Mouse (Mus musculus) heart, embryonic 14.5 days (tissue): ENCODE data around the gene Cd2. TPM values are rescaled to one million over a fixed set of nuclear protein-coding genes. Genes with fewer than 3 reads are reported as not detected.

Experiments
- ATAC-seq: fragments of 200-750 bp; cut with Nextera tagmentation; 2 replicates; pipeline ENCODE4 v1.8.0; 2017; ENCODE audit warnings: low read depth, moderate TSS enrichment; ENCODE audit not compliant: insufficient number of reproducible peaks, insufficient read depth, low FRiP score
- H3K27ac ChIP-seq, 2 experiments: fragments of 200-500 bp in 1 of 2; fragments of 300-500 bp in 1 of 2; sonication (generic) in 1 of 2; replicated peaks in 1 of 2; 2 replicates each; pipeline ENCODE4 v1.5.1; 2012 to 2014; ENCODE audit warnings: low read depth in 2 of 2, low read length in 2 of 2, control low read depth in 1 of 2, mild to moderate bottlenecking in 1 of 2, mixed read lengths in 1 of 2; ENCODE audit not compliant: control insufficient read depth in 1 of 2, insufficient read depth in 1 of 2
- H3K27me3 ChIP-seq: fragments of 300-500 bp; sonication (generic); 2 replicates; pipeline ENCODE4 v1.6.1; 2014; ENCODE audit warnings: mild to moderate bottlenecking, low read length, control low read depth; ENCODE audit not compliant: control insufficient read depth, insufficient read depth
- H3K36me3 ChIP-seq: fragments of 300-500 bp; sonication (generic); 2 replicates; pipeline ENCODE4 v1.6.1; 2014; ENCODE audit warnings: mild to moderate bottlenecking, control low read depth, low read length, mixed read lengths; ENCODE audit not compliant: control insufficient read depth, insufficient read depth
- H3K4me1 ChIP-seq, 2 experiments: fragments of 200-500 bp in 1 of 2; fragments of 300-500 bp in 1 of 2; sonication (generic) in 1 of 2; 2 replicates each; pipeline ENCODE4 v1.6.1; 2012 to 2014; ENCODE audit warnings: low read length in 2 of 2, control low read depth in 1 of 2, mixed read lengths in 1 of 2; ENCODE audit not compliant: control insufficient read depth in 2 of 2, insufficient read depth in 2 of 2
- H3K4me2 ChIP-seq: fragments of 300-500 bp; sonication (generic); 2 replicates; pipeline ENCODE4 v1.6.1; 2014; ENCODE audit warnings: mild to moderate bottlenecking, low read length
- H3K4me3 ChIP-seq, 2 experiments: fragments of 200-500 bp in 1 of 2; fragments of 300-500 bp in 1 of 2; sonication (generic) in 1 of 2; 2 replicates each; pipeline ENCODE4 v1.5.1; 2012 to 2014; ENCODE audit warnings: low read length in 2 of 2, mild to moderate bottlenecking in 2 of 2, control low read depth in 1 of 2, low read depth in 1 of 2, moderate library complexity in 1 of 2; ENCODE audit not compliant: control insufficient read depth in 1 of 2, insufficient read depth in 1 of 2
- H3K9ac ChIP-seq: fragments of 300-500 bp; sonication (generic); 2 replicates; pipeline ENCODE4 v1.6.1; 2014; ENCODE audit warnings: mild to moderate bottlenecking, low read length
- H3K9me3 ChIP-seq: fragments of 300-500 bp; sonication (generic); 2 replicates; pipeline ENCODE4 v1.6.1; 2016; ENCODE audit warnings: low read length, control low read depth; ENCODE audit not compliant: control insufficient read depth
- WGBS: fragments of 180-500 bp; shearing (Covaris S2); extraction: QIAGEN DNeasy Blood & Tissue Kit; methylation state at CpG from one replicate; pipeline ENCODE4 v1.1.7; 2014; 5-methylcytosine and 5-hydroxymethylcytosine counted together
- polyA plus RNA-seq: library from polyadenylated mRNA; unstranded; fragments of >200 nt; fragmentation: Nextera tagmentation; extraction: Ambion mirVana; gene quantifications from 2 replicates; pipeline ENCODE4 v1.2.1, GENCODE M21; 2014

Cd2 gene
- polyA plus RNA-seq, 1 experiment from 2014 or later, result not detected

DNA sequence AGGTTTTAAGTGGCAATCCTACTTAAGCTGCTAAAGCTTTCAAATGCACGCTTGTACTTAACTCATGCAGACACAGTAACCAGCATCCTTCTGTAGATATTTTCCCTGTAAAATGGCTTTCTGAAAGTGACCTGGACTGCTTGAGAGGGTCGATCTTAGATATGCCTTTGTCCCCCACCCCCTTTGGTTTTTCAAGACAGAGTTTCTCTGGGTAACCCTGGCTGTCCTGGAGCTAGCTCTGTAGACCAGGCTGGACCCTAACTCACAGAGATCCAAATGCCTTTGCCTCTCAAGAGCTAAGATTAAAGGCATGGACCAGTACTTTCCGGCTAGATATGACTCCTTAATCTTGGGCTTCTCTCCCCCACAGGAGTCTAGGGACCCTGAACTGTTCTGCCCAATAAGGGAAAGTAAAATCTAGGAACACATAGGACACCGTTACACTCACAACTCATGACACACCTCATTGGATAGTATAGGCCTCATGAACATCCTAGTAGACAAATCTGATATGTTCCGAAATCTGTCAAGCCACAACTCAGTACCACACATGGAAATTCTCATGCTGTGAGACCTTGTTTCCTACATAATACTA is 2.6 kb downstream of the Cd2 start:
- no peaks in the 10 kb centered on the region for H3K9me3 ChIP-seq
- no peak overlapping the region for H3K9ac ChIP-seq
- peaks cover 5 to 8% of the 10 kb centered on the region in 2 experiments; a peak in 2 of 4 replicates for H3K4me1 ChIP-seq
- H3K27ac ChIP-seq, result no peak overlapping the region
- H3K36me3 ChIP-seq, result no peaks in the 10 kb centered on the region
- ATAC-seq, result no peak
- no peak overlapping the region for H3K4me3 ChIP-seq
- no peaks in the 10 kb centered on the region for H3K27me3 ChIP-seq
- H3K4me2 ChIP-seq, result no peak overlapping the region
- WGBS, result 83% methylated on average over 5 of the region's 5 CpGs

DNA sequence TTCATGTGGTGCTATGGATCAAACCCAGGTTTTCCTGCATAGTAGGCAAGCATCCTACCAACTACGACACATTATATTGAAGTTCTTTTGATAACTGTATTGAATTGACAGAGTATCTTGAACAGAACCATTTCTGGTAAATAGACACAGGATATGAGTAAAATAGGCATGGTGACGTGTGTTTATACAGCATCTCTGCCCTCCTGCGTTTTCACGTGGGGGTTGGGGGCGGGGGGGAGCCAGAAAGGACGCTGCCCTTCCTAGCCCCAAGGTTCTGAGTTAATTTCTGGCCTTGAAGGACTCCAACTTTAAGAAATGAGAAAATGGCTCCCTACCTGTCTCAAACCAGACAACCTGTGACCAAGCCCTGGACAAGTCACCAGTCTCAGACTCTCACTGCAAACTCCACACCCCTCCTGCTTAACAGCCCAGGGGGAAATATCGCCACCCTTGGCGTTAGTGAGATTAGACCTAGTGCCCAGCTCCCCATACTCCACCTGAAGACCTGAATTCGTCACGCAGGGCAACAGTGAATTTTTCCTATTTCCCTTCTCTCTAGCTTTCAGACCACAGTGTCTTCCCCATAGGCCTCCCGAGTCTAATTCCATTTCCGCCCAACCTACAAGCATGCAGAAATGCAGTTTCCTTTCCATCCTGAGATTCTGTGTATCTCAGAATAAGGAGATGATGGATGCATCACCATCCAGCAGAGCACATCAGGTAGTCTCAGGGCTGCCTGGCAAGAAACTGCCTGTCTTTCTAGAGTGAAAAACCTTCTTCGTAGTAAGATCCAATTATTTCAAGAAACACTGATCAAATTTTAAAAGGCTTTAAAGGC is 3.7 kb downstream of the Cd2 start:
- WGBS, result 89% methylated on average over 13 of the region's 13 CpGs
- Histone ChIP-seq H3K4me3 (no peak overlapping the region), H3K27ac (no peak overlapping the region), H3K9me3 (no peaks in the 10 kb centered on the region), H3K4me1 (peaks cover 5 to 8% of the 10 kb centered on the region in 2 experiments; a peak in 2 of 4 replicates), H3K36me3 (no peaks in the 10 kb centered on the region), H3K9ac (no peak overlapping the region), H3K4me2 (no peak overlapping the region), H3K27me3 (no peaks in the 10 kb centered on the region)
- ATAC-seq, result no peak

DNA sequence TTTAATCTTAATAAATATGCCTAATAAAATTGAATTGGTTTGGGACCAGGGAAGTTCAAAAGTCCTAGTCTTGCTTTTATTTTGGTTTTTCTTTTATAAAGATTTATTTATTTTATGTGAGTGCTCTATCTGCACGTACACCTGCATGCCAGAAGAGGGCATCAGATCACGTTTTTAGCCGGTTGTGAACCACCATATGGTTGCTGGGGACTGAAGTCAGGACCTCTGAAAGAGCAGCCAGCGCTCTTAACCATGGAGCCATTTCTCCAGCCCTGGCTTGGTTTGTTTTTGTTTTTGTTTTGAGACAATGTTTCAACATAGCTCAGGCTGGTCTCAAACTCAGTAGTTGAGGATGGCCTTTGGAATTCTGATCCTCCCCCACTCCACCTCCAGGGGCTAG is 4.3 kb downstream of the Cd2 start:
- Histone ChIP-seq H3K36me3 (no peaks in the 10 kb centered on the region), H3K4me2 (no peak overlapping the region), H3K4me3 (no peak overlapping the region), H3K9ac (no peak overlapping the region), H3K27ac (no peak overlapping the region), H3K4me1 (peaks cover 5 to 8% of the 10 kb centered on the region in 2 experiments; a peak in 2 of 4 replicates), H3K9me3 (no peaks in the 10 kb centered on the region), H3K27me3 (no peaks in the 10 kb centered on the region)
- no peak for ATAC-seq
- 80% methylated on average over 4 of the region's 4 CpGs for WGBS

DNA sequence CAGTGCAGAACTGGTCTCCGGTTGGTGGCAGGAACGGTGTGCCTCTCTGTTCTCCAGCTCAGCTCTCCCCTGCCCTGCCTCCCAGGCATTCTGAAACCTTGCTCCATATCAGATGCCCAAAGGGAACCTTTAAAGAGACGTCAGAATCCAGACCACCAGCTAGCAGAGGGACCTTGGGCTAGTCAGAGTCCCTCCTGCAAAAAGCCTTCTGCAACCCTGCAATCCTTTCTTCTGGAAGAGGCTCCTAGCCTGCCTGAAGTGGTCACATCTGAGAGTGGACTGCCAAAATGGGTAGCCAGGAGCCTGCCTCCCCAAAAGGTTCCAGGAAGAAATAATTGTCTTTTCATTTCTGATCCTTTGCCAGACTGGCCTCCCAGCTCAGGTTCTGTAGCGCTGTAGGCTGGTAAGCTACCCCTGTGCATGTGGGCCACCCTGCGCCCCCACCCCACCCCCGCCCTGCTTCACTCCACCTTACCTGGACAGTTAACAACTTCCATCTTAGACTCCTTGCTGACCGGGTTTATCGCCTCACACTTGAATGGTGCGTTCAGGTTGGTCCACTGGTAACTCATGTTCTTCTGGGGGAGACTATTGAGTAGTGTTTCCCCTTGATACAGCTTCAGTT is 5.1 kb downstream of the Cd2 start:
- 86% methylated on average over 9 of the region's 9 CpGs for WGBS

DNA sequence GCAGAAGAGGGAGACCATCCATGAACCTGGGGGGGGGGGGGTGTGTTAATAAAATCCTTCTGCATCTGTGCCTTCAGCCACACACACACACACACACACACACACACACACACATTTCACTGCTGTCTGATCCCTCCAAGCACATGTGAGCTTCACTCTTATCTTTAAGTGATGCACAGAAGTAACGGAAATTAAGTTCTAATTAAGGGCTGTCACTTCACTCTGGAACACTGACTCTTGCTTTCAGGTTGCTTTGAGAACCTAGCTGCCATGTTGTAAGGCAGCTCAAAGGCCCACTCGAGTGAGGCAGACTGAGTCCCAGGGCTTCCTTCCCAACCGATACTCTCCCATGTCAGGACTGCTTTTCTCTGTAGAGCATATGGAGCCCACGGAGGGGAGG is 5.9 kb downstream of the Cd2 start:
- no peak overlapping the region for H3K27ac ChIP-seq
- no peak for ATAC-seq

More for the DNA sequence above, 5.1 kb downstream of the Cd2 start:
- Histone ChIP-seq H3K4me3 (no peak overlapping the region), H3K27ac (no peak overlapping the region), H3K4me2 (no peak overlapping the region), H3K4me1 (peaks cover 5 to 8% of the 10 kb centered on the region in 2 experiments; a peak in 2 of 4 replicates), H3K36me3 (no peaks in the 10 kb centered on the region), H3K27me3 (no peaks in the 10 kb centered on the region), H3K9ac (no peak overlapping the region), H3K9me3 (no peaks in the 10 kb centered on the region)
- ATAC-seq, result no peak

DNA sequence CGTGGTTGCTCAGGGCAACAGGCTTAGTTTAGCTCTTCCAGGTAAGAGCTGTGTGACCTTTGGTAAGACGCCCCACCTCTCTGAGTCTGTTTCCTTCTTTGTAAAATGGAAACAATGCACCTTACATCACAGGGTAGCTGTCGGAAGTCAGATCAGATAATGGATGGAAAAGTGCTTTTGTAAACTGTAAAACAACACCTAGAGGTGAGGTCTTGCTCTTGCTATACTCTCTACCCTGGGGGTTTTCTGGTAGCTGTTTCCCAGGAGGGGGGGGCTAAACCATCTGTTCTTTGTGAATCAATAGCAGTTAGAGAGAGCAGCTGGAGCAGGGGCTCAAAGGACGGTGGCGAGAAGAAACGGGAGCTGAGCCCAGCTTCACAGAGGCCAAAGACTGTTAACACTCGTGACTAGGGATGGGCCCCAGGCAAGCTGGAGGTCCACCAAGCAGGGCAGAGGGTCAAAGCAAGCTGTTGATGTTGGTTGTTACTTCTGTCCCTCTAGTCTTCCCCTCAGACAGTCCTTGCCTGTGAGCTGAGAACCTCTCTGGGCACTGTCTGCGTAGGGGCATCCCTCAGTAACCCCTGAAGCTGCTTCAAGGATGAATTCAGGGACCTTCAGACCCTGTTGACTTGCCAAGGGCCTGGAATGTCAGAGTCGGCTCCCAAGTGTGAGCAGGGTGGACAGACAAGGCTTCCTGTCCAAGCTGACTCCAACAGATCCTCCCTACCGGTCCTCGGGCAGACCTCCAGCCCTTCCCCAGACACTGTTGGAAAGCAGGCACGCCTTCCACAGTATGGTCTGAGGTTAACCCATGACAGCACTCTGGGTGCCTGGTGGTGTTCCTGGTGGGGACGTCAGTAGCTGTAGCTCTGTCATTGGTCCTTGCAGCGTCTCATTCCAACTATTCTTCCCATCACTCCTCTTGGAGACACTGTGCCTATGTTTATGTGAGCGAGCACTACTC is 7.1 kb downstream of the Cd2 start:
- no peaks in the 10 kb centered on the region for H3K9me3 ChIP-seq
- no peak overlapping the region for H3K4me2 ChIP-seq
- ATAC-seq, result no peak; the same call in 1 of the 2 replicates
- H3K36me3 ChIP-seq, result no peaks in the 10 kb centered on the region
- H3K27ac ChIP-seq, result peak overlapping the region in 1 of 2 experiments; percentile 43; a peak in 1 of 4 replicates
- H3K4me1 ChIP-seq, result peaks cover 5 to 8% of the 10 kb centered on the region in 2 experiments; a peak in 2 of 4 replicates
- no peak overlapping the region for H3K9ac ChIP-seq
- no peaks in the 10 kb centered on the region for H3K27me3 ChIP-seq
- H3K4me3 ChIP-seq, result no peak overlapping the region
- 47% methylated on average over 15 of the region's 15 CpGs for WGBS

More for the DNA sequence above, 5.9 kb downstream of the Cd2 start:
- Histone ChIP-seq H3K4me1 (peaks cover 5 to 8% of the 10 kb centered on the region in 2 experiments; a peak in 2 of 4 replicates), H3K4me2 (no peak overlapping the region), H3K36me3 (no peaks in the 10 kb centered on the region), H3K27me3 (no peaks in the 10 kb centered on the region), H3K4me3 (no peak overlapping the region), H3K9ac (no peak overlapping the region), H3K9me3 (no peaks in the 10 kb centered on the region)
- 71% methylated on average over 4 of the region's 4 CpGs for WGBS

DNA sequence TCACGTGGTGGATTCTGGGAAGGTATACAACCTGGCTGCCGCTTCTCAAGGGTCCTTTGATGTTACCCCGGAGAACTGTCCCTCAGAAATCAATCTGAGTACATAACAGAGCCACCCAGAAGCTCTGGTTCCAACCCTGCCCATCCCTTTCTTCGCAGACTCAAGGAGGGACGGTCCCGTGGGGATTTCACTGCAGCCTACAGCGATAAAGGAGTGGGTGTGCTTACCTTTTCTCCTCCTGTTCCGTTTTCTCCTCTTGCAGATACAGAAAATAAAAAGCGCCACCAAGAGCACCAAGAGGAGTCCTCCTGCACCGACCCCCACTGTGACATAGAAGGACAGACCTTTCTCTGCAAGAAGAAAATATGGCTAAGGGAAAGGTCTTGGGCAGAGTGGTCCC is 8.2 kb downstream of the Cd2 start:
- H3K9me3 ChIP-seq, result no peaks in the 10 kb centered on the region
- H3K4me1 ChIP-seq, result peaks cover 5 to 8% of the 10 kb centered on the region in 2 experiments; a peak in 2 of 4 replicates
- no peak overlapping the region for H3K9ac ChIP-seq
- no peaks in the 10 kb centered on the region for H3K27me3 ChIP-seq
- no peak overlapping the region for H3K27ac ChIP-seq
- no peak for ATAC-seq
- H3K4me3 ChIP-seq, result no peak overlapping the region
- 81% methylated on average over 10 of the region's 10 CpGs for WGBS
- no peak overlapping the region for H3K4me2 ChIP-seq
- no peaks in the 10 kb centered on the region for H3K36me3 ChIP-seq
